Mouse (Mus musculus) thymus, adult 2 months (tissue): ENCODE data around the gene Pate2. TPM values are rescaled to one million over a fixed set of nuclear protein-coding genes. Genes with fewer than 3 reads are reported as not detected.

Experiments
- DNase-seq: peaks from one replicate; pipeline ENCODE4 v3.0.0; 2021
- H3K27ac ChIP-seq: fragments of 200-500 bp; 2 replicates; pipeline ENCODE4 v1.5.1; 2012; ENCODE audit warnings: low read length, control low read depth; ENCODE audit not compliant: control insufficient read depth, insufficient read depth
- H3K27me3 ChIP-seq: fragments of 200-500 bp; 2 replicates; pipeline ENCODE4 v1.6.1; 2012; ENCODE audit warnings: mild to moderate bottlenecking, low read length, moderate library complexity, mixed read lengths; ENCODE audit not compliant: control insufficient read depth, insufficient read depth
- H3K36me3 ChIP-seq: fragments of 200-500 bp; 2 replicates; pipeline ENCODE4 v1.6.1; 2012; ENCODE audit warnings: mild to moderate bottlenecking, low read length, moderate library complexity; ENCODE audit not compliant: control insufficient read depth, insufficient read depth
- H3K4me1 ChIP-seq: fragments of 200-500 bp; replicated peaks from 2 replicates; pipeline ENCODE4 v1.6.1; 2012; ENCODE audit warnings: low read length; ENCODE audit not compliant: control insufficient read depth, insufficient read depth
- H3K4me3 ChIP-seq: fragments of 200-500 bp; 2 replicates; pipeline ENCODE4 v1.5.1; 2012; ENCODE audit warnings: mild to moderate bottlenecking, low read length, control low read depth, moderate library complexity; ENCODE audit not compliant: control insufficient read depth, insufficient read depth
- CTCF ChIP-seq: fragments of 200-500 bp; IDR thresholded peaks from 2 replicates; pipeline ENCODE4 v1.5.1; 2012; ENCODE audit warnings: mild to moderate bottlenecking, control low read depth, low read length, moderate library complexity, borderline replicate concordance; ENCODE audit not compliant: control insufficient read depth, poor library complexity, insufficient read depth; ENCODE audit errors: extremely low read depth
- POLR2A ChIP-seq: fragments of 200-500 bp; IDR thresholded peaks from 2 replicates; pipeline ENCODE4 v1.6.1; 2012; ENCODE audit warnings: mild to moderate bottlenecking, low read length, control low read depth, moderate library complexity; ENCODE audit not compliant: control insufficient read depth, poor library complexity, insufficient read depth; ENCODE audit errors: extremely low read depth
- WGBS: fragments of 180-500 bp; shearing (Covaris S2); methylation state at CpG from one replicate; pipeline ENCODE4 v1.1.7; 2018; 5-methylcytosine and 5-hydroxymethylcytosine counted together
- polyA plus RNA-seq: library from polyadenylated mRNA; depleted of rRNA; stranded (reverse); fragments of >200 nt; gene quantifications from 2 replicates; pipeline ENCODE4 v1.2.3, GENCODE M21; 2012

The Pate2 gene
- polyA plus RNA-seq, 1 experiment: 0.49 TPM

DNA sequence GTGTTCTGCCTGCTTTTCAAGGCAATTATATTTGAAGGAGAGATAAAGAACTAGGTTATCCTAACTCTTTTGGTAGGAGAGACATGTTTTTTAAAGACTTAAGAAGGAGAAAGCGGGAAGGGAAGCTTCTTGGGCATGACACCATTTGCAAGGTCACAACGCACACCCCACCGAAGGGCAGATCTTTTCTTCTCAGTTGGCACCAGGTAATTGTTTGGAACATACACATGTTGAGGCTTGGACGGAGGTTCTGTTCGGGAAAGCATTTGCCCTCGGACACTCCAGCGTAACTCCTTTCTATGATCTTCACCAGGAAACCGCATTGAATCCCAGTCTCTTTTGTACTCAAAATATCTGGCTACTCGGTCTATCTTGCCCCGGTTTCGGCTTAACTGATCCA is 9.0 kb upstream of the Pate2 start:
- H3K27ac ChIP-seq: no peak overlapping the region
- peaks cover 28% of the 10 kb centered on the region for H3K36me3 ChIP-seq
- peaks cover 9% of the 10 kb centered on the region for H3K27me3 ChIP-seq
- DNase-seq: no peak
- 98% methylated on average over 11 of the region's 11 CpGs for WGBS
- 0 out of 2 replicates have a peak, but pooled peaks cover 3% of the 10 kb centered on the region for H3K4me1 ChIP-seq
- TF ChIP-seq CTCF (no peak), POLR2A (no peak)
- no peak overlapping the region for H3K4me3 ChIP-seq

DNA sequence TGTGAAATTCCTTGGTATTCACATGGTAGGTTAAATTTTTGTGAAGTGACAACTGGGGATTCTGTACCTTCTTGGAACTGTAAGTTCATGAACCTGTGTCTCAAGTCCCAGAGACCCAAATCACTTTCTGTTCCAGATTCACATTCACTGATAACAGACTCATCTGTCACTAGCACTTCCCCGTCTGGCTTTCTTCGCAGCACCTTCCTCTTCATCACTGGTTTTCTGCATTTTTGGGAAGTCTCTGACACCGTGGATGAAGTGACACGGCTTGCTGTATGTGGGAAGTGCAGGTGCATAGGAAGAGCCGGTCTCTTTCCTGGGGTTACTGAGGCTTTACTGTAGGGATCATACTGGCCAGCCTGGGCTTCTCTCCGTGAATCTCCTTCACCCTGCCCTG is 8.5 kb upstream of the Pate2 start:
- 91% methylated on average over 6 of the region's 6 CpGs for WGBS
- Histone ChIP-seq H3K4me3 (no peak overlapping the region), H3K27me3 (peaks cover 9% of the 10 kb centered on the region), H3K36me3 (peaks cover 32% of the 10 kb centered on the region), H3K27ac (no peak overlapping the region), H3K4me1 (0 out of 2 replicates have a peak, but pooled peaks cover 3% of the 10 kb centered on the region)
- no peak for TF ChIP-seq POLR2A
- no peak for TF ChIP-seq CTCF
- DNase-seq: no peak

DNA sequence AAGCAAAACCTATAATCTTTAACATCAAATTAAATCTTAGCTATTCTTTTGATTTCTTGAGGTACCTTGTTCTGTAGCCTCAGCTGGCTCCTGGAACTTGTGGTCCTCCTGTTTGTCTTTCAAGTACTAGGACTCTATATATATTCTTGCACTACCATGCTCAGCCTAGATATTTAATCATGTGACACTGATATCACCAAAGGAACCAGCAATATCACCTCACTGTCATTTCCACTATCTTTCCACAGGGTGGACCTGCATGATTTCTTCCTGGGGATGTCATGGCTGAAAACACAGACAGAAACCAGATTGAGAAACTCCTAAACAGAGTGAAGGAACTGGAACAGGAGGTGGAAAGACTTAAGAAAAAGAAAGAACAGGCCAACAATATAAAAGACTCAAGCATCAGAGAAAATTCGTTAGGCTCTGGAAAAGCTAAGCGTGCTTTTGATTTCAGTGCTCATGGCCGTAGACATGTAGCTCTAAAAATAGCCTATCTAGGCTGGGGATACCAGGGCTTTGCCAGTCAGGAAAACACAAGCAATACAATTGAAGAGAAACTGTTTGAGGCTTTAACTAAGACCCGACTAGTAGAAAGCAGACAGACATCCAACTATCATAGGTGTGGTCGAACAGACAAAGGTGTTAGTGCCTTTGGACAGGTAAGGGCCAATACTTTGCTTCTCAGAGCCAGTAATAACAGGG is 5.4 kb upstream of the Pate2 start:
- H3K36me3 ChIP-seq: peaks cover 47% of the 10 kb centered on the region
- TF ChIP-seq CTCF (no peak), POLR2A (no peak)
- DNase-seq: no peak
- H3K27me3 ChIP-seq: no peaks in the 10 kb centered on the region
- WGBS: 93% methylated on average over 5 of the region's 5 CpGs
- H3K4me3 ChIP-seq: no peak overlapping the region
- no peak overlapping the region for H3K27ac ChIP-seq
- H3K4me1 ChIP-seq: no peaks in the 10 kb centered on the region

DNA sequence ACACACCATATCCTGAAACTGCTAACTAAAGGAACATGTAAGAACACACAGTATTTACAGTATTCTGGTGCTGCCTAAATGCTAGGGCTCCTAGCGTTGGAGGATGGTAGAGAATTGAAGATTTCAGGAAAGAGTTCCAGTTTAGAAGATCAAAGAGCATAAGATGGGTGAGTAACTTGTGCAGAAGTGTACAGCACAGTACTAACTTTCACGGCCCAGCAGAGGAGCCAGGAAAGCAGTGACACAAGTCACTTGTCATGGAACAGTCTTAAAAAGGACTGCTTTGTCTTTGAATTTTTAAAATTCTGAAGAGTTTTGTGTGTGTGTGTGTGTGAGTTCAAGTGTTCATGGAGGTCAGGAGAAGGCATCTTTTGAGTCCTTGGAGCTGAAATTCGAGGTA is 2.1 kb upstream of the Pate2 start:
- peaks cover 41% of the 10 kb centered on the region for H3K36me3 ChIP-seq
- H3K27me3 ChIP-seq: no peaks in the 10 kb centered on the region
- no peak overlapping the region for H3K27ac ChIP-seq
- TF ChIP-seq POLR2A (no peak), CTCF (no peak)
- 94% methylated on average over 3 of the region's 3 CpGs for WGBS
- no peak overlapping the region for H3K4me3 ChIP-seq
- no peak for DNase-seq
- H3K4me1 ChIP-seq: no peaks in the 10 kb centered on the region

DNA sequence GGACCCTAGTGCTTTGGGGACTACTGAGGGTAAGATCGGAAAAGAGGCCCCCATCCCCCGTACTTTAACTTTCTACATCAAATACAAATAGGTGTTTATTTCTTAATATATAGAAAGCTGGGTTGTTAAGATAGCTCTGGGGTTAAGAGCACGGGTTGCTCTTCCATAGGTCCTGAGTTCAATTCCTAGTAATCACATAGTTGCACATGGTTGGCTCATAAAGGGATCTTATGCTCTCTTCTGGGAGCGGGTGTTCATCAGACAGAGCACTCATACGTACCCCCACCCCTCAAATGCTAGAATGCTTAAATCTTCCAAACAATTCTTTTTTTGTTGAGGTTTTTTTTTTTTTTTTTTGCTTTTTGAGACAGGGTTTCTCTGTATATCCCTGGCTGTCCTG is 579 bp downstream of the Pate2 start:
- 18% methylated on average over 5 of the region's 5 CpGs for WGBS
- Histone ChIP-seq H3K4me3 (no peak overlapping the region), H3K27ac (no peak overlapping the region), H3K27me3 (no peaks in the 10 kb centered on the region; the same call in 1 of the 2 replicates), H3K4me1 (no peaks in the 10 kb centered on the region), H3K36me3 (peaks cover 24% of the 10 kb centered on the region)
- DNase-seq: no peak
- TF ChIP-seq CTCF (no peak), POLR2A (no peak)

DNA sequence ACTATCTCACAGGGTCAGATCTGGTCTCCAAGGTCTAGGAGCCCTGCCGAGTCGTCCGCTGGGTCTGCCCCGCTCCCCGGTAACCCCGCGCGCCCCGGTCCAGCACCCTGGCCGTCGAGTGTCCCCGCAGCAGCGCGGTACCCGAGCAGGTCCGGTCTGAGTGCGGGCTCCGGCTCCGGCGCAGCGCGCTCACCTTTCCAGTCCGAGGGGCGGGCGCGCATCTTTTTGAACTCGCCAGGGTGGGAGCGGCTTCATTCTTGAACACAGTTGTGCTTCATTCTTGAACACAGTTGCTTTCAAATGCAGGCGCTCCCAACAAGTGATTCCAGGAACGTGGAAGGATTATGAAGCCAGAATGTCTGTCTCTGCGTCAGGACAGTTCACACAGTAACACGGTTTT is 4.3 kb downstream of the Pate2 start:
- Histone ChIP-seq H3K27ac (no peak overlapping the region), H3K27me3 (no peaks in the 10 kb centered on the region; the same call in 1 of the 2 replicates), H3K4me1 (no peaks in the 10 kb centered on the region), H3K4me3 (no peak overlapping the region), H3K36me3 (no peaks in the 10 kb centered on the region)
- no peak for TF ChIP-seq CTCF
- no peak for TF ChIP-seq POLR2A
- no peak for DNase-seq
- WGBS: 21% methylated on average over 32 of the region's 32 CpGs
